Mouse (Mus musculus) ovary, postnatal 14 days (tissue): Measurements from ENCODE around the gene Cptp.
A peak's percentile ranks its signal among the peaks of the same experiment; 100 is the strongest.

Source experiments
- DNase-seq: peaks from one replicate; pipeline ENCODE4 v3.0.0; 2022; ENCODE audit warnings: low spot score

Gene Cptp

DNA sequence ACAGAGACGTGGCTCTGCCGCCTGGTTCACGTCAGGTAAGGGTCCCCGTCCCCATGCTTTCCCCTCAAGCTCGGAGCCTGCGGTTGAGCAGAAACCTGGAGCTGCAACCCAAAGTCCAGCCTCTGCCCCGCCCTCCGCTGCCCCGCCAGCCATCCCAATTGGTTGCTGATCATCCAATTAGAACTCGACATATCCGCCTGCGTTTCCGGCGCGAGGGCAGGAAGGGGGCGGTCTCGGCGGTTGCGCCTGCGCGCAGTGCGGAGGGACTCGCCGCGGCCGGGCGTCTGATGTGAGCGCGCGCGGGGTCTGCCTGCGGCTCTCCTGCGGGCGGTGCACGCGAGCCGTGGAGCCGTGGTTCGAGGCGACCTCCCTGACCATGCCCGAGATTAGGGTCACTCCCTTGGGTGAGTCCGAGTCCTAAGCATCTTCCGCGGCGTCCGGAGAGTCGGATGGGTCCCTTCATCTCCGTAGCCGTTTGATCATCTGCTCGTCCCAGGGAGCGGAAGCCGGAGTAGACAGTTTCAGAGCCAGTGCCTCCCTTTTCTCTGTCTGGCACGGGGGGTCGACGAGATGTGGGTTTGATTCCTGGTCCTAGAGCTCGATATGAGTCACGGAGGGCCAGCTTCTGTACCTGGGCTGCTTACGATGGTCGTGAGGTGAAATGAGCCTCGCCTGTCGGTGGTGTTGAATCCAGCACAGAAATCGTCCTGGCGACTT, at the start of gene Cptp, which contains the start of gene Ints11:
Gene Cptp, minus strand, starts transcription at position 124 of the 717 bp plus-strand sequence.
Gene Ints11, plus strand, starts transcription at position 230 of the 717 bp plus-strand sequence.
- peak; percentile 91 for DNase-seq

DNA sequence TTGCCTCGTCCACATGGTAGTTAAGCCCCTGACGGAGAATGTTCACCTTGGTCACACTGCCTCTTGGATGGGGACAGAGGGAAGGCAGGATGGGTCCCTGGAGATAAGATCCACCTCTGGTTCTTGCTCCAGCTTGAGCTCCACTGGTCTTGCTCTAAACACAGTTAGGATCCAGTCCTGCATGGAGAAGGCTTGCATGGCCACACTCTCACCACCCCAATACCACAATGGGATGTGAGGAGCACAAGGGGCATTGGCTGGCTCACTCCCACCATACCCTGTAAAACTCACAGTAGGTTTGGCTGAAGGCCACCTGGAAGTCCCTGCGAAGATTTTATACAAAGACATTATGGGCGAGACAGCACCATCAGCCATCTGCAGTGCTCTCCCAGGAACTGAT, 39.5 kb upstream of the Cptp start:
- DNase-seq = no peak

DNA sequence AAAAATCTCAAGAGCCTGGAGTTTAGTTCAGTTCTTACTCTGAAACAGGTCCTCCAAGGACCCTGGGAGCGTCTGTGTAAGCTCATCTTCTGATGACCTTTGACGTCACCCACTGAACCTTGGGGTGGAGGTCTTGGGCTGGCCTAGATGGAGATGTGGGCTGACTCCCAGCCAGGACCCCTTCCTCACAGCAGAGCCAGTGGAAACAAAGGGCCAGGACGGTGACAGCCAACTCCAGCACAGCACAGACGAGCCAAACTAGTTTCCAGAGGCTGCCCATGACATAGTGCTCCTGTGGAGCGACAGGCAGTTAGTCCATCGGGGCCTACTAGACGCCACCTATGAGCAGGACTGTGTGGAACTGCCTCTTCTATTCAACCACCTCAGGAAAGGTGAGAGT, 39.0 kb upstream of the Cptp start:
- DNase-seq = no peak

DNA sequence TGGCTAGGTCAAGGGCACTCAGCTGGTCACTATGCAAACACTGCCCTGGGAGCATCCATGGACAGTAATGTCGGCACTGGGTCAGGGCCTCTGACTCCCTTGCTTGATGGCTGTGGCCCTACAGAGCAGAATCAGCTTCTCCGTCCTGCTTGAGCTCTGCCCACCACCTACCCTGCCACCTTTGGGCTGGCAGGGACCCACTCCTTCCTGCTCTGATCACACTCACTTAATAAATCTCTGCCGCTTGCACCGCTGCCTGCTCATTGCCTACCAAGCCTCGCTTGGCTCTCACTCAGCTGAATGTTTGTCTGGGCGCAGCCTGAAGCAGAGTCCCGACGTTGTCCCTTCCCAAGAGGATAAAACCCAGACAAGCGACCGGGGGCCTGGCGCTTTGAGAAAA, 37.8 kb upstream of the Cptp start:
- DNase-seq = no peak

DNA sequence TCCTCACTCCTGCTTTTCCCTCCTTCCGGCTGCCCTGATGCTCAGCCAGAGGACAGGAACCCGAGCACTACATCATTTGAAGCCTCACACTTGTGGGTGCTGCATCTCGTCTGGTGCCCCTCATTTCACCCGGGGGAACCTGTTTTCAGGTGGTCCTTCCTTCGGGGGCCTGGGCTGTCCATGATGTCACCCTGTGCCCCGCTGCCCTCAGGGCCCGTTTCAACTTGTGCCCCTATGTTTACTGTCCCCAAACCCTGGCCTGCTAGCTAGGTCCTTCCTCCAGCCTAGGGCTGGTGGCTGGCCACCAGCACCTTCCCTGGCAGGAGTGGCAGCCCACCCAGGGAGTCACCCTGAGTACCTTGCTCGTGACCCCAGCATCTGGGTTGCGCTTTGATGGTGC, 36.9 kb upstream of the Cptp start:
- no peak for DNase-seq

DNA sequence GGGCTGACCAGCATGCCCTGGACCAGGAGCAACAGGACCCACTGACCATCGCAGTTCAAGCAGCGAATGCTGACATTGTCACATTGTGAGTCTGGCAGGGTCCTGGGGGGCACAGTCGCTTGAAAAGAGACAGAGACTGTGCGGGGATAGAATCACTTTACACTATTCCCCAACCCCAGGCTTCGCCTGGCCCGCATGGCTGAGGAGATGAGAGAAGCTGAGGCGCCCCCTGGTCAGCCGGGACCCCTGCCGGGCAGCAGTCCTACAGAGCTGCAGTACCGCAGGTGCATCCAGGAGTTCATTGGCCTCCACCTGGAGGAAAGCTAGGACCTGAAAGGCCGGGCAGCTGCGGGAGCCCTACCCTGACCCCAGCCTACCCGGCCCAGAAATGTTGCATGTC, 36.4 kb upstream of the Cptp start:
- DNase-seq = no peak

DNA sequence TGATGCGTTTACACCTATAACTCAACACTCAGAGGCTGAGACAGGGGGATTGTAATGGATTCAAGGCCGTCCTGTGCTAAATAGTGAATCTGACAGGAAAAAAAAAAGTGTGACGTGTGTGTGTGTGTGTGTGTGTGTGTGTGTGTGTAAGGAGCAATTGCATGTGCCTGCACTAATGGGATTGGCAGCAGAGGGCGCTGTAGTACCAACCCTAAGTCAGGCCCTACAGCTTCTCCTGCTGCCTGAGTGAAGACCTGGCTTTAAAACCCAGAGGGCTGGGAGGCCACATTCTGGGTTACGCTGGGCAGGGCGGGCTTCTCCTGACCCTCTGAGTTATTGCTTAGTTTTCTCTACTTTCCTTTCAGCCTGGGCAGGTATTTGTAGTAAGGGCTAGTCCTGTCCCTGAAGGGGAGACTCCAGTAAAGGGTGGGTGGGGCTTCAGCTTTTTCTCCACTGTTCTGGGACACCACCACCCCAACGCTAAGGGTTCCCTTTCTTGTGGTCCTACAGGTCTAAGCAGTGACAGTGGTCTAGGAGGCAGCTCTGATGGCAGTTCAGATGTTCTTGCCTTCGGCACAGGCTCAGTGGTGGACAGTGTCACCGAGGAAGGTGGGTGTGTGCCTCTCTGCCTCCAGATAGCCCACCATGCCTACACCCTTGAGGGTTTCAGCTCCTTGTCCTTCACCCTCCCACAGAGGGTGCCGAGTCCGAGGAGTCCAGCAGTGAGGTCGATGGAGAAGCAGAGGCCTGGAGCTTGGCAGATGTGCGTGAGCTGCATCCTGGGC, 35.3 kb upstream of the Cptp start:
- DNase-seq = no peak

DNA sequence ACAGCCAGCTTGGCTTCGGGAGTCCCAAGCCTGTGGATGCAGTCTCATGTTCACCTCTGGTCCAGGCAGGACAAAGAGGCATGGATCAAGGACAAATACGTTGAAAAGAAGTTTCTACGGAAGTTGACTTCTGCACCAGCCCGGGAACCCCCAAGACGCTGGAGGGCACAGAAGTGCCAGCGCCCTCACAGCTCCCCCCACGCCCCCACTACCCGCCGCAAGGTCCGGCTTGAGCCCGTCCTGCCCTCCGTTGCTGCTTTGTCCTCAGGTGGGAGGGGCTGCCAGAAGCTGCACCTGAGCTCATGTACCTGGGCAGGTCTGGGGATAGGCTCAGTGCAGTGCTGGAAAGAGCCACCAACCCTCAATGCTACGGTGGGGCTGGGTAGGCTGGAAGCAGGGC, 34.0 kb upstream of the Cptp start:
- DNase-seq = no peak

DNA sequence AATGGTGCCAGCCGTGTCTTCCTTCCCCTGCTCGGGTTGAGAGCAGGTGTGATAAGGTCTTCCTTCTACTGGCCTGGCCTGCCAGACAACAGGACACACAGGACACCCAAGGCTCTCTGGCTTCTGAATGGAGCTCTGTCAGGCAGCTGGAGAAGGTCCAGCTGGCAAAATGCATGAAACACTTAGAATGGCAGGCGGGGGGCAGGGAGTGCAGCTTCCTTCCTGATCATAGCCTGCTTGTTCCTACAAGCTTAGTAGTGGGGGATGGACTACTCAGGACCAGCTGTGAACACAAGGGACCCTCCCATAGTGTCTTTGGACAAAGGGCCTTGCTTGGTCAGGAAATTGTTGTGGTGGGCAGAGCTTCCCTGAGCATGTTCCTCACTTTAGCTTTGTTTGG, 32.0 kb upstream of the Cptp start:
- DNase-seq = no peak

DNA sequence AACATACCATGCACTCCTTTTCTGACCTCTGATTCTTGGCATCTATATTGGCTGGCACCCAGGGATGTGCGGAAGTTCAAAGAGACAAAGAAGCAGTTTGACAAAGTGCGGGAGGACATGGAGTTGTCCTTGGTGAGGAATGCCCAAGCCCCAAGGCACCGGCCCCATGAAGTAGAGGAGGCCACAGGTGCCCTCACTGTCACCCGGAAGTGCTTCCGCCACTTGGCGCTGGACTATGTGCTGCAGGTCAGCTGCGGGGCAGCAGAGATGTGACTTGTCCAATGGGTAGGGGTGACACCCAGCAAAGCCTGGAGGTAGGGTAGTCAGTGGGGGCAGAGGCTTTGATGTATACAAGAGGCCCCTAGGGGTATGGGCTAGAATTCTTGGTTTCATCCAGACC, 30.1 kb upstream of the Cptp start:
- DNase-seq = no peak

DNA sequence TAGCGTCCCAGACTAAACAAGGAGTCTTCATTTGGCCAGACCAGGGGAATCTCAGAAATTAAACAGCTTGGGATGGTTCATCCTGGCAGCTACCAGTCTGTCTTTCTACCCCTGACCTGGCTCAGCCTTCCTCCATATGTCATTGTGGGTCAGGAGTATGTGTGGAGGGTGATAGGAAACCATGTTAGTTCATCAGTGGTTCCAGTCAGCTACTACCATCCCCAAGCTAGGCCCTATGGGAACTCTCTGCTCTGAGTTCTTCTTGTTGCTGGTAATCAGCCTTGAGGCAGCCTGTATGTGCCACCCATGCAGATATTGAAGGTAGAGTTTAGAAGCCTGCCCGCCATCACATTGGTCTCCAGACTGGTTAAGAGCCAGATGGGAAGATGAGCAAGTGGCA, 29.1 kb upstream of the Cptp start:
- no peak for DNase-seq

DNA sequence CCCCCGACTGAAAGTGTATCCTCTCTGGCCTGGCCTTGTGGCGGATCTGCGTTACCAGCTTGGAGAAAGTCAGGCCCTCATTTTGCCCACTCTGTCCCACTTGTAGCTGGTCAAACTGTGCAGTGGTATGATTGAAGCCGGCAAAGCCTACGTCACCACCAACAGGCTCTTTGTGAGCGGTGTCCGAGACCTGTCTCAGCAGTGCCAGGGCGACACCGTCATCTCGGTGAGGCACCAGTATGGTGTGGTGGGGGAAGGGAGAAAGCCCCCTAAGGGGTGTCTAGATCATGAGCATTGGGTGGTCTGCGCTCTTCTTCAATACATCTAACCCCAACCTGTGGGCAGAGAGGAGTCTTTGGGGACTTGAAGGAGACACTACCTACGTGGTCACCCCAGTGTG, 27.2 kb upstream of the Cptp start:
- DNase-seq = no peak

DNA sequence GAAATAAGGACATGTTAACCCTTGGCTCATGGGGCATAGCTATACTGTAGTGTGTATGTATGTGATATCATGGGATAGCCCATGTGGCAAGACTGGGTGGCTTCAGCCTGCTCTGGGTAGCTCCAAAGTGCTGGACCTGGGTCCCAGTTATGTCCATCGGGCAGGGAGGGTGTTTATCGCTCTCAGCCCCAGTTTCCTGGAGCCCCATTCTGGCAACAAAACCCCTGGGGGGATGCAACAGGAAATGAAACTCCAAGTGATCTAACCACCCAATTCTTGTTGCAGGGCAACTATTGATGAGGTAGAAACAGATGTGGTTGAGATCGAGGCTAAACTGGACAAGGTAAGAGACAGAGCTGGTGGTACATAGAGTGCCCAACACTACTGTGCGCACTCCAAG, 26.6 kb upstream of the Cptp start:
- DNase-seq = no peak

DNA sequence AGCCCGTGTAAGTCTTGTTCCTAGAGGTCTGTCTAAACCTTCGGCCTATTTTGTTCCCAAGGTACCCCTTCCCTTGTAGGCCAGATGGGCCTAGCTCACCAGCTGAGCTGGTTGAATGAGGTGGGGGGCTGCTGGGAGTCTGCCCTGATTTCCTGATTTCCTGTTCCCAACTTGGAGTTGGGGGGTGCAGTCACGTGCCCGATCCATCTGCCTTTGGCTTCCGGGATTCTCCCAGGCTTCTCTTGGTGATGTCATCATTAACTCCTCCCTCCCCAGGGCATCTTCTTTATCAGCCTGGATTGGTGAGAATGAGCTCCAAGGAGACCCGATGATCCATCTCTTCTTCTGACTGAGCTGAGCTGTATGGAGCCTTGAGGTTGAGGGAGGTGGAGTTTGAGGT, 26.0 kb upstream of the Cptp start:
- DNase-seq = no peak

DNA sequence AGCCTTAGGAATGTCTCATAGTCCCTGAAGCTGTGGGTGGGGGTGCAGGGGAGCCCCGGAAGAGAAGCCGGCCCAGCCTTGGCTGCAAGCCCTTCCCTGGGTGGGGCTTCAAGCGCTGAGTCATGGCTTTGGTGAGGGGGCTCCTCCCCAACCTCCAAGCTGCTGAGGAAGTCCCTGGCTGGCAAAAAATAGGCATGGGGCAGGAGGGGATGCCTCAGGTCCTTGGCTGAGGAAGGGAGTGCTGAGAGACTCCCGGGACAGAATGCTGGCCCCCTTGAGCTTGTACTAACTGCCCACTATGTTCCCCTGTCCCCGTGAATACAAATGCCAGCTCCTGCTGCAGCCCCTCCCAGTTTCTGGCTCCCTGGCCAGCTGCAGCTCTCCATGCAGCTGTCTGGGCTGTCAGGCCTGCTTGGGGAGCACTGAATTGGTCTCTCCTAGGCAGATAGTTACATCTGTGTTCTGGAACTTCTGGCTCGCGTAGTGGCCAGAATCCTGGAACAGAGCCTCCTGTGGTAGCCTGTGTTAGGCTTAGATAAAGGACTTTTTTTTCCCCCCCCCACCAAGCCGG, 25.2 kb upstream of the Cptp start:
- DNase-seq = peak; percentile 48

DNA sequence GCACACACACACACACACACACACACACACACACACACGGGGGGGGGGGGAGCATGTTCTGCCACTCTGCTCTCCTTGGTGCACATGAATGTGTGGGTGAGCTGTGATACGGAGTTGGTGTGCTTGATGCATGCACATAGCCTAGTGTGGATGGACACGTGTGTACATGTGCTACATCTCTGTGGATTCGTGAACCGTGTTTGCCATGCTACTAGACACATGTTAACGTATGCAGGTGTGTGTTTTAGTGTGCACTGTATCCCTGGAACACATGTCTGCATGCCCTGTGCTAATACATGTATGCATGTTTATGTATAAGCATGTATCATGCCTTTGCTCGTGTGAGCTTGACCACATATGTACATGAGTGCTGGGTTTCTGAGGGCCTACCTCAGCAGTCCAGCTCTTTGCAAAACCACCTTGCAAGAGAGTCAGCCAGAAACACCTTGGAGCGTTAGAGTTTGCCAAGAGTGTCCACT, 24.0 kb upstream of the Cptp start:
- no peak for DNase-seq

DNA sequence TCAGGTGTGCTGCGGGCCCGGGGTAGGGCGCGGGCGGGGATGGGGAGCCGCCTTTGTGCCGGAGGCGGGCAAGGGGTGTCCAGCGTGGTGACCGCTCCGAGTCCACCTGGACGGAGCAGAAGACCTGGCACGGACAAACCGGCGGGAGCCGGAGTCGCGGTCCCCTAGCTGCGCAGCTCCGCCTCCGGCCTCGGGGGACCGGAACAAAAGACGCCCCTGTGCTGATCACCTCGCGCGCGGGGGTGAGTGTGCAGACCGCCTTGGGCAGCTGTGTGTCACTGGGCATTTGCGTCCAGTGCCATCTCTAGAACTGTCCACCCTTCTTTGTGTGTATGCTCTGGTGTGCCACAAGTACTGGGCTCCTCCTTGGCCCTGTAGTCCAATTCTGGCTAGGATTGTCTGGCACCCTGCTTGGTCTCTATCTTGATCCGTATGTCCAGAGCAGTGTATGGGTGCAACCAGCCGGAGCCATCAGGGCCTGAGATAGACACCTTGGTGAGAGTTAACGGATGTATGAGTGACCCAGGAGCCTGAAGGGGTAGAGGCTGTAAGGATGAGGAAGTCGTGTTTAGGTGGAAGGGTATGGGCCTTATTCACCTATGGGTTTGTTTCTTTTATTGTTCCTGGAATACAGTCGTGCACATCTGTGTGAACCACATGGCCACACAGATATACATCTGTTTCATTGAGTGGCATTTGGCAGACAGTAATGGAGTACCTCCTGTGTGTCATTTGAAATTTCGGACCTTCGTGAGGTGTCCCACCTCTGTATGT, 23.4 kb upstream of the Cptp start:
- no peak for DNase-seq

DNA sequence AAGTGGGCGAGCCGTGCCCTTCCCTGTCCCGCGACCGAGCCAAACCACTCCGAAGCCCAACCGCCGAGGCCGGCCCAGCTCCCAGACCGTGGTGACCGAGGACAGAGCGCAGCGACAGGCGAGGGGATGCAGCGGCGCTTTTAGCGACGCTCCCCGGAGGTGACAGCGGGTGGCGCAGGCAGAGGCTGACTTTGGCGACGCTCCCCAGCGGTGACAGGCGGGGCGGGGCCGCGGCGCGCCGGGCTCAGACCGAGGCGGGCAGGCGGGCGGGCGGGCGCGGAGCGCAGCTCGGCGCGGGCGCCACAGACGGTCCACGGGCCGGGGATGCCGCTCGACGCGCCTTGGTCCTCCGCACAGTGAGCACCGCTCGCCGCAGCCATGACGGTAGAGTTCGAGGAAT, 22.8 kb upstream of the Cptp start:
- DNase-seq = peak; percentile 73

DNA sequence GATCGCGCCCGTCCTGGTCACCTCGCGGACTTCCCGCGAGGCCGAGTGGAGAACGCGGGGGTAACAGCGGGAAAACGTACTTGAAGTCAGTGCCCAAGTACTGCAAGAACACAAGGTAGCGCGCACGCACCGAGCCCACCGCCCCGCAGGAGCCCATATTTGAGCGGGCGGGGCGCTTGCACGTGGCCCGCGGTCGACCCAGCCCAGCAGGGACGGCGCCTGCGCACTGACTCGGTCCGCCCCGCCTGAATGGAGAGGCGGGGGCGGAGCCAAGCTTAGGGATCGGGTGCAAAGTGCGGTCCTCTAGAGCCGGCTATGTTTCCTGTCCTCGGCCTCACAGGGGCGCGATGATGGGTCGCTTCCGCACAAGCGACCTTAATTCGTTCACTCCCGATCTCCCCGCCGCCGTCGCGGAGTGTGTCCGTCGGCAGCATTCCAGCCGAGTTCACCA, 22.3 kb upstream of the Cptp start, which contains the start of the genes Pusl1 and Acap3:
Gene Pusl1, minus strand, starts transcription at position 231 of the 451 bp plus-strand sequence.
Gene Acap3, plus strand, starts transcription at position 272 of the 451 bp plus-strand sequence.
- peak; percentile 95 for DNase-seq

DNA sequence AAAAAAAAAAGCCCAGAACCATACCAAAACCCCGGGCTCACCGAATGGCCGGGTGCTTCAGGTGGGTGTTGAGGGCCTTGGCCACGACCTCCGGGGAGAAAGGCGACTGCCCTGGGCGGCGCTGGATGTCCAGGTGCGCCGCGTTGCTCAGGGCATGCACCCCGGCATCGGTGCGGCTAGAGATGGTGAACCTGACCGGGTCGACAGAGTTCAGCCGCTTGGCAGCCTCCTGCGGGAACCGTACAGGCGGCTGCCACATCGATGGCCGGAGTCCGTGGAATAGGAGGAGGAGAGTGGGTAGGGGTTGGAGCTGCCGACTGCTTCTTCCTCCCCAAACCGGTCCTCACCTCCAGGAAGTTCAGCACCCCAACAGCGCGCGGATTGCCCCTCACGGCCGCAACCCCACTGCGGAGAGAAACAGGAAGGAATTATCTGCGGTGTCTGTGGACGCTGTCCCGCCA, 21.8 kb upstream of the Cptp start:
- DNase-seq = no peak

DNA sequence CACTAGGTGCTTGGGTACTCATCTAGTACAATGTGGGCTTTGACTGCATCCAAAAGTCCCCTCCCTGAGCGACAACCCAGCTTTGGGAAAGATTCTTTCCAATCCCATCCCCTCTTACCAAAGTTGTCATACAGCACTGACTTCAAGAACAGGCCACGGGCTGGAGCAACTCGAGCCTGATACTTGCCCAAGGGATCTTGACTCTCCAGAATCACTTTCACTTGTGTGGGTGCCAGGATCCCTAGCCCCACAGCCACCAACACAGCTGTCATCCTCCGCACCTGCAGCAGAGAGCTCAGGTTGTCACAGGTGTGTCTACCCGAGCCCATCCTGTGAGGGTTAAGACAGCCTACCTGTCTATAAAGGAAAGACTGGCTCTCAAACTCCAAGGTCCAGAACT, 20.1 kb upstream of the Cptp start:
- no peak for DNase-seq

DNA sequence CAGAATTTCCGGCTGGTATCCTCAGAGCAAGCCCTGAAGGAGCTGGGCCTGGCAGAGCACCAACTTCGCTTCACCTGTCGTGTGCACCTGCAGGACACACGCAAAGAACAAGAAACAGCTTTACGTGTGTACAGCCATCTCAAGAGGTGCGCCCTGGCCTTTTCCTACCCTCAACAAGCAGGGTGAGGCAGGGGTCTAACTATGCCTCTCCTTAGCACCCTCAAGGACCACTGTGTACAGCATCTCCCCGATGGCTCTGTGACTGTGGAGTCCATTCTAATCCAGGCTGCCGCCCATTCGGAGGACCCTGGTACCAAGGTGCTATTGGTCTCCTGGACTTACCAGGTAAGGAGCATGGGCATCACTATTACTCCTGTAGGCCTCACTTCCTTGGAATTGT, 18.9 kb upstream of the Cptp start:
- DNase-seq = no peak
